Mouse (Mus musculus) G1E (cell line): ENCODE measurements at regions not wholly inside any gene's neighbourhood (a gene's known extent, or its start where the extent isn't known, plus 50 kb on each side); places are given as distances from the start of the nearest gene placed in this dataset.

Source experiments
- CTCF ChIP-seq: IDR thresholded peaks from 2 replicates; pipeline ENCODE4 v1.5.1; 2012; ENCODE audit warnings: low read depth, low read length, inconsistent platforms, mixed read lengths
- GATA1 ChIP-seq: IDR thresholded peaks from 2 replicates; pipeline ENCODE4 v1.6.1; 2012; ENCODE audit warnings: borderline replicate concordance, low read length, inconsistent platforms, mixed read lengths
- GATA2 ChIP-seq: IDR thresholded peaks from 2 replicates; pipeline ENCODE4 v1.6.1; 2012; ENCODE audit warnings: low read depth, low read length, inconsistent platforms, borderline replicate concordance

DNA sequence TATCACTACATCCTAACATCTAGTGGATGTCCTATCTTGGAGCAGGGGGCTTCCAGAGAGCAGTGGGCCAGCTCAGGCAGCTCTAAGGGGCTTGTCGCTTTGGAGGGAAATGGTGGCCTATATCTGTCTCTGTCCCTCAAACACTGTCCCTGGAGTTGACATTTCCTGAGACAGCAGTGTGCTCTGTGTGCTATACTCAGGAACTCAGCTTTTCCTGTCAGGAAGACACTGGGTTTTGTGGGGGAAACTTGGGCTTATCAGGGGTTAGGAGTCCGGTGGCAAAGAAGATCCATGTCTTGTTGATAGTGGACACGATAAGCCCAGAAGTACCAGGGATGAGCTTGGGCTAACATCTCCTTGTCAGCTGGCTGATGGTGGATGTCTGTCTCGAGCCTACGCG is 187.6 kb upstream of the Bmper start:
- no peak for TF ChIP-seq CTCF
- TF ChIP-seq GATA1 = no peak
- TF ChIP-seq GATA2 = no peak
